Mouse (Mus musculus): Measurements from ENCODE around the gene Slc19a1. TPM values are rescaled to one million over a fixed set of nuclear protein-coding genes. Genes with fewer than 3 reads are reported as not detected.

Slc19a1 gene
- 60.0 and 61.9 TPM in 2 replicates for polyA plus RNA-seq (2015; fragmentation: Nextera tagmentation; extraction: Ambion mirVana)

DNA sequence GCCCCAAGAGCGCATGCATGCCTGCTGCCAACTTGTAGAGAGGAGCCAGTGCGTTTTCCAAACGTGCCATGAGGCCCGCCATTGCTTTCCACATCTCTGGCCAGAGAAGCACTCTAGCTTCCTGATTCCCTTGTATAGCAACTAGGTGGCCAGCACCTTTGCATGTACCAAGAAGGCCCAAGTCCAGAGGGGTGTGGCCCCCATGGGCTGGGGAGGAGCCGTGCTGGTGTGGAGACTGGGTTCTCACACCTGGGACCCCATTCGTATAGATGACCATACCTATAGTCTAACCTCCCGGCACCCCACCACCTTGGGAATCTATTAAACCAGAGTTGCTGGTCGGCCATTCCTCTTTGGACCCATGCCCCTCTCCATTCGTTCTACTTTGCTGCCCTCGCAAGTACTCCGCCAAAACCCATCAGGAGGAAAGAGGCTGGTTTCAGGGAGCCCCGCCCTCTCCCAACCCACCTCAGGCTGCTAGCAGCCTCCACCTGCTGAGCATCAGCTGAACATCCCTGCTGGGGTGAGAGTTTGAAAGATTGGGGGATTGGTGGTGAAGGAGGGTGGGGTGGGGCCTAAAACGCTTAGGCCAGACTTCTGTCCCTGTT lies at the start of gene Slc19a1:
Gene Slc19a1, plus strand, starts transcription at position 474 of the 608 bp plus-strand sequence.
- TF ChIP-seq CTCF (IDR thresholded peaks at IDR 0.05; ENCODE audit: low read depth): no peak
- Histone ChIP-seq H3K4me1 (replicated peaks; ENCODE audit: control insufficient read depth, insufficient read depth, low read length) (0 out of 2 replicates have a peak, but pooled peaks cover 19% of the 10 kb centered on the region), H3K9ac (ENCODE audit: low read depth, low read length) (peak within 1 kb of the TSS; percentile 62), H3K4me3 (ENCODE audit: low read depth, low read length) (peak within 1 kb of the TSS; percentile 58), H3K4me2 (replicated peaks; ENCODE audit: low read depth) (peak within 1 kb of the TSS; percentile 96), H3K27ac (ENCODE audit: low read depth, low read length) (peak within 1 kb of the TSS; percentile 96), H3K36me3 (ENCODE audit: control insufficient read depth, insufficient read depth) (peaks cover under 1% of the 10 kb centered on the region; the same call in 1 of the 2 replicates), H3K27me3 (replicated peaks; ENCODE audit: control insufficient read depth, insufficient read depth, low read length) (no peaks in the 10 kb centered on the region), H3K9me3 (ENCODE audit: control insufficient read depth) (no peaks in the 10 kb centered on the region)
- WGBS: 48% methylated on average over 13 of the region's 13 CpGs
- peak; percentile 11; the same call in 1 of the 2 replicates for ATAC-seq

DNA sequence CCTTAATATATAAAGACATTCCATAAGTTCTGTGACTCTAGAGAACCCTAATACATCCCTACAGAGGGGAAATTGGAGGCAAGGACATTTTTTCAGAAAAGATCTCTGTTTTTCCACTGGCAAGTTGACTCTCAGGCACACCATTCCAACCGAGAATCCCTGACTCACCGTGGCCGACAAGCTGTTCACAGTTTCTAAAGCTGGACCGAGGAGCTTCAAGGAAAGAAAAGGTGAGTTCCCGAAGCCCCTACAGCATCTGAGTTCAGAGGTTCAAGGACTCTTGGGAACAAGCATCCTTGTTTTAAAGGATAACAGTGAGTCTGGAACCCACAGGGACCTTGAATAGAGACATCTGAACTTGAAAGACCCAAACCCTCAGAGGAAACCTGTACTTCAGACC lies 43.5 kb upstream of the Slc19a1 start:
- Histone ChIP-seq H3K9me3 (ENCODE audit: control insufficient read depth) (no peaks in the 10 kb centered on the region), H3K27ac (ENCODE audit: low read depth, low read length) (no peak overlapping the region), H3K36me3 (ENCODE audit: control insufficient read depth, insufficient read depth) (no peaks in the 10 kb centered on the region), H3K9ac (ENCODE audit: low read depth, low read length) (no peak overlapping the region), H3K4me2 (replicated peaks; ENCODE audit: low read depth) (no peak overlapping the region), H3K4me3 (ENCODE audit: low read depth, low read length) (no peak overlapping the region), H3K27me3 (replicated peaks; ENCODE audit: control insufficient read depth, insufficient read depth, low read length) (no peaks in the 10 kb centered on the region), H3K4me1 (replicated peaks; ENCODE audit: control insufficient read depth, insufficient read depth, low read length) (no peaks in the 10 kb centered on the region)
- no peak for TF ChIP-seq CTCF (IDR thresholded peaks at IDR 0.05; ENCODE audit: low read depth)
- WGBS: 93% methylated on average over 5 of the region's 5 CpGs
- no peak for ATAC-seq

DNA sequence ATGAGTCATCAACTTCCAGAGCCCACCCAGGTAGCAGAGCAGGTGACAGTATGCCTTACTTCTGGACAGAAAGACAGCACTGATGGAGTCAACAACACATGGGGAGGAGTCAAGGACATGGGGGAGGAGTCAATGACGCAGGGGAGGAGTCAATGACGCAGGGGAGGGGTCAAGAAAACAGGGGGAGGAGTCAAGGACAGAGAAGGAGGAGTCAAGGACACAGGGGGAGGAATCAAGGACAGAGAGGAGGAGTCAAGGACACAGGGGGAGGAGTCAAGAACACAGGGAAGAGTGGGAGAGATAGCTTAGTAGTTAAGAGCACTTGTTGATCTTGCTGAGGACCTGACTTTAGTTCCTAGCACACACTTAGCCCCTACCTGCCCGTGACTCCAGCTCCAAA lies 39.6 kb upstream of the Slc19a1 start:
- no peak overlapping the region for H3K27ac ChIP-seq (ENCODE audit: low read depth, low read length)
- ATAC-seq: no peak
- no peaks in the 10 kb centered on the region for H3K27me3 ChIP-seq (replicated peaks; ENCODE audit: control insufficient read depth, insufficient read depth, low read length)
- no peaks in the 10 kb centered on the region for H3K9me3 ChIP-seq (ENCODE audit: control insufficient read depth)
- no peak overlapping the region for H3K4me2 ChIP-seq (replicated peaks; ENCODE audit: low read depth)
- H3K4me3 ChIP-seq (ENCODE audit: low read depth, low read length): no peak overlapping the region
- no peaks in the 10 kb centered on the region for H3K36me3 ChIP-seq (ENCODE audit: control insufficient read depth, insufficient read depth)
- no peak for TF ChIP-seq CTCF (IDR thresholded peaks at IDR 0.05; ENCODE audit: low read depth)
- H3K4me1 ChIP-seq (replicated peaks; ENCODE audit: control insufficient read depth, insufficient read depth, low read length): no peaks in the 10 kb centered on the region
- no peak overlapping the region for H3K9ac ChIP-seq (ENCODE audit: low read depth, low read length)
- 70% methylated on average over 3 of the region's 3 CpGs for WGBS

DNA sequence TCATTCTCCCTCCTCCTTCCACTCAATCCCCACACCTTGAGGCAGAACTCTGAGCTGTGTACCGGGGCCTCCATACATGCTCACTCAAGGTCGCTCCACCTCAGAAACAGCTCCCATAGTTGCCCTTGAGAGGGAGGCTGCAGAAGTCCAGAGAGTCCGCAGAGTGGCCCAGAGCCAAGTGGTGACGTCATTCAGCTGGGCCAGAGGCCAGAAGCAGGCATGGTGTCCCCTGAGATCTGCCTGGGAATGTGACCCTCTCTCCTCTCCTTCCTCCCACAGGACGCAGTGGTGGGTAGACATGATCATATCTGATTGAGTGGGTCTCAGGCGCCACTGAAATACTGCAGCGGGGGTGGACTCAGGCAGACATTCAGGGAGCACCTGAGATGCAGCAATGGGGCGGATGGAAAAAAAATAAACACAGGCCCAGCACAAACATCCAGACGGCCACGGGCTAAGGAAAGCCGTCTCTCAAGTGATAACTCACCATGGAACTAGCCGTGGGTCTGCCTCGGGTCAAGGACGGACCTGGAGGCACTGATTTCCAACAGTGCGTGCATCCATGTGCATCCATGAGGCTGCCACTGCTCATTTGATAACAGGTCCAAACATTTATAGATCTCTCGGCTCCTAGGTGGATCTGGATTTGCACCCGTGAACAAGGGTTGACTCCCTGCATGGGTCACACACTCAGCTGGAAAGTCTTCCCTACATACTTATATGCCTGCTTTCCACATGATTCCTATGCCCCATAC lies 34.1 kb upstream of the Slc19a1 start:
- Histone ChIP-seq H3K4me1 (replicated peaks; ENCODE audit: control insufficient read depth, insufficient read depth, low read length) (no peaks in the 10 kb centered on the region), H3K4me3 (ENCODE audit: low read depth, low read length) (no peak overlapping the region), H3K27ac (ENCODE audit: low read depth, low read length) (no peak overlapping the region), H3K4me2 (replicated peaks; ENCODE audit: low read depth) (no peak overlapping the region), H3K36me3 (ENCODE audit: control insufficient read depth, insufficient read depth) (no peaks in the 10 kb centered on the region), H3K9ac (ENCODE audit: low read depth, low read length) (no peak overlapping the region), H3K27me3 (replicated peaks; ENCODE audit: control insufficient read depth, insufficient read depth, low read length) (no peaks in the 10 kb centered on the region), H3K9me3 (ENCODE audit: control insufficient read depth) (no peaks in the 10 kb centered on the region)
- peak; percentile 38; the same call in 1 of the 2 replicates for ATAC-seq
- no peak for TF ChIP-seq CTCF (IDR thresholded peaks at IDR 0.05; ENCODE audit: low read depth)
- WGBS: 59% methylated on average over 17 of the region's 17 CpGs

GRCm38 (mm10) chr10:77004936-77005335 lies 27.1 kb upstream of the Slc19a1 start:
- no peak overlapping the region for H3K27ac ChIP-seq (ENCODE audit: low read depth, low read length)
- H3K4me1 ChIP-seq (replicated peaks; ENCODE audit: control insufficient read depth, insufficient read depth, low read length): peaks cover 4% of the 10 kb centered on the region; the same call in 1 of the 2 replicates
- no peak overlapping the region for H3K4me3 ChIP-seq (ENCODE audit: low read depth, low read length)
- H3K9ac ChIP-seq (ENCODE audit: low read depth, low read length): no peak overlapping the region
- H3K9me3 ChIP-seq (ENCODE audit: control insufficient read depth): no peaks in the 10 kb centered on the region
- TF ChIP-seq CTCF (IDR thresholded peaks at IDR 0.05; ENCODE audit: low read depth): no peak
- no peak for ATAC-seq
- H3K4me2 ChIP-seq (replicated peaks; ENCODE audit: low read depth): no peak overlapping the region
- H3K27me3 ChIP-seq (replicated peaks; ENCODE audit: control insufficient read depth, insufficient read depth, low read length): no peaks in the 10 kb centered on the region
- H3K36me3 ChIP-seq (ENCODE audit: control insufficient read depth, insufficient read depth): no peaks in the 10 kb centered on the region
- WGBS: 43% methylated on average over 7 of the region's 7 CpGs

GRCm38 (mm10) chr10:77007433-77008108 lies 24.5 kb upstream of the Slc19a1 start:
- ATAC-seq: no peak
- 38% methylated on average over 8 of the region's 8 CpGs for WGBS
- no peaks in the 10 kb centered on the region for H3K27me3 ChIP-seq (replicated peaks; ENCODE audit: control insufficient read depth, insufficient read depth, low read length)
- no peak overlapping the region for H3K9ac ChIP-seq (ENCODE audit: low read depth, low read length)
- no peak overlapping the region for H3K4me3 ChIP-seq (ENCODE audit: low read depth, low read length)
- peaks cover 4% of the 10 kb centered on the region; the same call in 1 of the 2 replicates for H3K4me1 ChIP-seq (replicated peaks; ENCODE audit: control insufficient read depth, insufficient read depth, low read length)
- TF ChIP-seq CTCF (IDR thresholded peaks at IDR 0.05; ENCODE audit: low read depth): no peak
- 0 out of 2 replicates have a peak overlapping the region, but pooled peaks have one; percentile 10 for H3K4me2 ChIP-seq (replicated peaks; ENCODE audit: low read depth)
- no peaks in the 10 kb centered on the region for H3K9me3 ChIP-seq (ENCODE audit: control insufficient read depth)
- H3K36me3 ChIP-seq (ENCODE audit: control insufficient read depth, insufficient read depth): no peaks in the 10 kb centered on the region
- no peak overlapping the region for H3K27ac ChIP-seq (ENCODE audit: low read depth, low read length)

Measured in intestine, postnatal 0 days (tissue).